Mouse (Mus musculus) ES-Bruce4 (cell line): ENCODE measurements around the gene Cst3.

ENCODE experiments used
- CTCF ChIP-seq: IDR thresholded peaks from one replicate; pipeline ENCODE4 v1.8.1; 2011; ENCODE audit warnings: low read depth, low read length
- EP300 ChIP-seq: IDR thresholded peaks from 2 replicates; pipeline ENCODE4 v1.6.1; 2011; ENCODE audit warnings: low read depth, low read length; ENCODE audit not compliant: insufficient read depth

DNA sequence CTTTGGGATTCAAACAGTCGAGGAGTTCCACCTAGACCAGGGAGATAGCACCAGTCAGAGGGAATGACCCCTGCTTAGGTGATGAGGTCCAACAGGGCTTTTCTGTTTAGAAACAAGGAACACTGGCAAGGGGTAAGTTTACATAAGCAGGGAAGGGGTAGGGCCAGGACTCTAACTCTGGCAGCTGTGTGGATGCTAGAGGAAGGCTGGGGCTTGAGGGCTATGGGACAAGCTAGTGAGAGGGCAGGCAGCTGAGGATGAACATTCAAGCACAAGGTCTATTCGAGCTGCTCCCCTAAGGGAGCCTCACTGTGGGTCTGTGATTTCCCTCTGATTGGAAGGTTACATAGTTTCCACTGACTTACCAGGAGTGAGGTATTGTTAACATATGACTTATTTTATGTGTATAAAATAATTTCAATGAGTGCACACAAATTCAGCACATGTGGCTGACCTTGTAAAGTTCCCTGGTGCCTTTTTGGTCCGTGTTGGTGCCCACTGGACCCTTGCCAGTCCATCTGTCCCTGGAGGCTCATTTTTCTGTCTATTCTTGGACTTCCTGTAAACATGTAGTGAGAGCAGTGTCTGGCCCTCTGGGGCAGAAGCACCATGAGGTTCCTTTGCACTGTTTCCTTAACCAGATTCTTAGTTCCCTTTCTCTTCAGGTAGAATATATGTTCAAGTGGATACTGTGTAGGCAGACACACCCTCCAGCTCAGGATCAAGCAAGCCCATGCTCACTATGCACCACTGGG is 1.7 kb upstream of the Cst3 start:
- TF ChIP-seq CTCF, result no peak
- no peak for TF ChIP-seq EP300
